ENCODE assay signal across 13 mouse cellular contexts in genomic region chr2:156494465-156494864, GRCm38 (mm10). TPM values are rescaled to one million over a fixed set of nuclear protein-coding genes. Genes with fewer than 3 reads are reported as not detected.
A peak's percentile ranks its signal among the peaks of the same experiment; 100 is the strongest.
DNase-seq lines count a peak whose midpoint lies in the region; ATAC-seq lines count a peak whose summit lies in the region.
"Had no signal": no experiment of that assay in that cellular context is flagged by ENCODE, and none has a peak within 500 bp of the region (broad histone marks: within the 10 kb centered on the region; RNA-seq: fewer than 3 reads in every experiment).

No protein-coding gene starts in this region.

- peaks cover 19% of the 10 kb centered on the region for H3K36me3 ChIP-seq in forebrain, embryonic 10.5 days (replicated peaks)
- H3K36me3 ChIP-seq in forebrain, embryonic 12.5 days (replicated peaks) = peaks cover 20% of the 10 kb centered on the region
- no peaks in the 10 kb centered on the region; the same call in 1 of the 2 replicates for H3K36me3 ChIP-seq in lung, embryonic 15.5 days
- H3K36me3 ChIP-seq in erythroblast, embryonic 14.5 days (ENCODE audit: control insufficient read depth) = peaks cover 16% of the 10 kb centered on the region
- H3K36me3 ChIP-seq in liver, embryonic 16.5 days (ENCODE audit: control insufficient read depth, insufficient read depth) = no peaks in the 10 kb centered on the region

- no peaks in the 10 kb centered on the region for H3K9me3 ChIP-seq in forebrain, embryonic 10.5 days
- H3K9me3 ChIP-seq in forebrain, embryonic 12.5 days = no peaks in the 10 kb centered on the region
- H3K9me3 ChIP-seq in lung, embryonic 15.5 days = no peaks in the 10 kb centered on the region
- no peaks in the 10 kb centered on the region for H3K9me3 ChIP-seq in erythroblast, embryonic 14.5 days (ENCODE audit: control insufficient read depth, low read length)
- H3K9me3 ChIP-seq in liver, embryonic 16.5 days (replicated peaks; ENCODE audit: control insufficient read depth, low read length) = no peaks in the 10 kb centered on the region
- H3K9me3 ChIP-seq: embryonic facial prominence, embryonic 12.5 days; neural tube, embryonic 13.5 days had no signal

- 84% methylated on average over 9 of the region's 9 CpGs for WGBS in forebrain, embryonic 10.5 days
- 87% methylated on average over 9 of the region's 9 CpGs for WGBS in forebrain, embryonic 12.5 days
- 81% methylated on average over 9 of the region's 9 CpGs for WGBS in lung, embryonic 15.5 days
- WGBS in liver, embryonic 16.5 days (ENCODE audit: insufficient replicate concordance) = 46% methylated on average over 9 of the region's 9 CpGs

- H3K27me3 ChIP-seq in forebrain, embryonic 10.5 days (ENCODE audit: poor library complexity, severe bottlenecking) = no peaks in the 10 kb centered on the region
- H3K27me3 ChIP-seq in forebrain, embryonic 12.5 days = no peaks in the 10 kb centered on the region
- no peaks in the 10 kb centered on the region for H3K27me3 ChIP-seq in lung, embryonic 15.5 days
- no peaks in the 10 kb centered on the region for H3K27me3 ChIP-seq in erythroblast, embryonic 14.5 days (ENCODE audit: control insufficient read depth)
- no peaks in the 10 kb centered on the region for H3K27me3 ChIP-seq in liver, embryonic 16.5 days (ENCODE audit: control insufficient read depth, insufficient read depth, low read depth, low read length)
- H3K27me3 ChIP-seq: embryonic facial prominence, embryonic 12.5 days; neural tube, embryonic 13.5 days had no signal

- DNase-seq in forebrain, embryonic 10.5 days (ENCODE audit: extremely low spot score, low spot score) = no peak
- DNase-seq in lung, postnatal 14 days = no peak
- no peak for DNase-seq in left cerebral cortex, postnatal 36 days (ENCODE audit: low spot score in 2 of 2)
- no peak for DNase-seq in layer of hippocampus, adult 9-11 months
- DNase-seq: heart, postnatal 36 days; kidney, adult 2 months; retina, postnatal 1 day had no signal

- H3K9ac ChIP-seq in forebrain, embryonic 12.5 days = no peak overlapping the region
- no peak overlapping the region for H3K9ac ChIP-seq in lung, embryonic 15.5 days
- H3K9ac ChIP-seq in liver, embryonic 16.5 days (ENCODE audit: low read depth, low read length) = peak overlapping the region; percentile 46
- H3K9ac ChIP-seq: embryonic facial prominence, embryonic 12.5 days had no signal

- no peak overlapping the region for H3K4me3 ChIP-seq in forebrain, embryonic 10.5 days
- H3K4me3 ChIP-seq in forebrain, embryonic 12.5 days (replicated peaks) = no peak overlapping the region
- no peak overlapping the region for H3K4me3 ChIP-seq in lung, embryonic 15.5 days
- H3K4me3 ChIP-seq in erythroblast, embryonic 14.5 days (replicated peaks) = peak overlapping the region; percentile 52
- H3K4me3 ChIP-seq in liver, embryonic 16.5 days (ENCODE audit: low read depth, low read length) = peak overlapping the region; percentile 29
- H3K4me3 ChIP-seq: embryonic facial prominence, embryonic 12.5 days; neural tube, embryonic 13.5 days had no signal

- peaks cover 50% of the 10 kb centered on the region for H3K4me1 ChIP-seq in forebrain, embryonic 10.5 days
- H3K4me1 ChIP-seq in forebrain, embryonic 12.5 days = peaks cover 26% of the 10 kb centered on the region
- H3K4me1 ChIP-seq in lung, embryonic 15.5 days = 0 out of 2 replicates have a peak, but pooled peaks cover 6% of the 10 kb centered on the region
- peaks cover 62% of the 10 kb centered on the region for H3K4me1 ChIP-seq in erythroblast, embryonic 14.5 days (ENCODE audit: control insufficient read depth)
- peaks cover 39% of the 10 kb centered on the region for H3K4me1 ChIP-seq in liver, embryonic 16.5 days (ENCODE audit: control insufficient read depth, low read depth, low read length)

- ATAC-seq in forebrain, embryonic 12.5 days (ENCODE audit: low FRiP score) = no peak
- ATAC-seq in lung, embryonic 15.5 days (ENCODE audit: borderline replicate concordance, extremely low read depth, low FRiP score, low TSS enrichment) = peak; percentile 20; the same call in 1 of the 2 replicates
- peak; percentile 83 for ATAC-seq in liver, embryonic 16.5 days (ENCODE audit: low read depth)

- H3K4me2 ChIP-seq in forebrain, embryonic 12.5 days = no peak overlapping the region
- H3K4me2 ChIP-seq in lung, embryonic 15.5 days = no peak overlapping the region
- peak overlapping the region; percentile 64 for H3K4me2 ChIP-seq in liver, embryonic 16.5 days (ENCODE audit: low read depth, low read length)
- H3K4me2 ChIP-seq: embryonic facial prominence, embryonic 12.5 days; neural tube, embryonic 13.5 days had no signal

- H3K27ac ChIP-seq in forebrain, embryonic 10.5 days = peak overlapping the region; percentile 54
- no peak overlapping the region for H3K27ac ChIP-seq in forebrain, embryonic 12.5 days
- H3K27ac ChIP-seq in lung, embryonic 15.5 days = no peak overlapping the region
- peak overlapping the region; percentile 94 for H3K27ac ChIP-seq in liver, embryonic 16.5 days (ENCODE audit: low read length)
- H3K27ac ChIP-seq: embryonic facial prominence, embryonic 12.5 days; neural tube, embryonic 13.5 days had no signal

- intact Hi-C loops in left cerebral cortex, postnatal 36 days (cut with DNase I) = no loop called here

RNA-seq across cellular contexts. Expression of gene Aar2, which starts 52.9 kb away (rescaled TPM):
- 51.6 and 53.4 TPM in 2 replicates for polyA plus RNA-seq in forebrain, embryonic 10.5 days (2016; fragmentation: Nextera tagmentation; extraction: Ambion mirVana)
- 44.1 and 44.7 TPM in 2 replicates for polyA plus RNA-seq in forebrain, embryonic 12.5 days (2016; fragmentation: Nextera tagmentation; extraction: Ambion mirVana)
- polyA plus RNA-seq in lung, embryonic 15.5 days (2015; fragmentation: Nextera tagmentation; extraction: Ambion mirVana) = 32.3 and 33.4 TPM in 2 replicates
- 0.68 and 1.2 TPM in 2 replicates for polyA plus RNA-seq in erythroblast, embryonic 14.5 days (2012)
- polyA plus RNA-seq in liver, embryonic 16.5 days (2015; fragmentation: Nextera tagmentation; extraction: Ambion mirVana) = 12.4 and 12.6 TPM in 2 replicates
- 10 to 100 TPM; 34.5 to 38.8 TPM for total RNA-seq in left cerebral cortex, postnatal 36 days (2021)

Comparison
In these comparisons a context has a peak if more than half of its experiments do, and no peak if none do; other contexts are left out.
1. H3K27ac ChIP-seq: peak in forebrain, embryonic 10.5 days (single experiment) and liver, embryonic 16.5 days (single experiment); none in forebrain, embryonic 12.5 days (single experiment) and lung, embryonic 15.5 days (single experiment).
2. H3K4me3 ChIP-seq: peak in erythroblast, embryonic 14.5 days (single experiment) and liver, embryonic 16.5 days (single experiment); none in forebrain, embryonic 10.5 days (single experiment), forebrain, embryonic 12.5 days (single experiment) and lung, embryonic 15.5 days (single experiment).